Mouse (Mus musculus): ENCODE measurements around the gene Gm20388. TPM values are rescaled to one million over a fixed set of nuclear protein-coding genes. Genes with fewer than 3 reads are reported as not detected.

Gene Gm20388
- total RNA-seq, 1 experiment, result 27.0 TPM

DNA sequence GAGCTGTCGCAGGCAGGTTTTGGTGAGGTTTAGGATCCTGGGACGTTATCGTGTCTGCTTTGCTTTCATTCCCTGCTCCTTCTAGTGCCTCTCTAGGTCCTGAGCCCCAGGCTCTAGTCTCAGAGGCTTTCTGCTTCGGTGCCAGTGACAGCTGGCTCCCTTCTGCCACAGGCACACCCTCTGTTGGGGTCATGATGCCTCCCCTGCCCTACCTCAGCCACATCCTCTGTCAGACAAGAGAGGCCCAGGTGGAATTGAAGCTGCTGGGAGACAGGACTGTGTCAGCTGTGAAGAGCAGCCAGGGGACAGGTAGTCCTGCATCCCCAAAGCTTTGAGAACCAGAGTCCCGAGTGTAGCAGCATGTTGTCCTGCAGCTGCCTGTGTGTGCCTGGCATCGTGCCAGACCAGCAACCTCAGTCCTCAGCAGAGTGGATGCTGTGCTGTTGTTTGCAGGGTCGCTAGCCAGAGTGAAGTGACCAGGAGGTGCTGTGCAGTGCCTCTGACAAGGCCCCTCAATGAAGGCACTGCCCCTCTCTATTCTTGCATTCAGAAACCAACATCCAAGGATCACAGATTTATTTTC is 2896.4 kb downstream of the Gm20388 start:
- H3K36me3 ChIP-seq (ENCODE audit: control insufficient read depth, insufficient read depth, low read length, poor library complexity, severe bottlenecking), result peaks cover 2% of the 10 kb centered on the region; the same call in 1 of the 2 replicates
- H3K4me1 ChIP-seq (ENCODE audit: control insufficient read depth in 2 of 2, insufficient read depth in 2 of 2, low read length in 2 of 2, poor library complexity in 1 of 2), result no peaks in the 10 kb centered on the region
- H3K9me3 ChIP-seq (ENCODE audit: control insufficient read depth, insufficient read depth, low read depth, low read length), result no peaks in the 10 kb centered on the region
- H3K27ac ChIP-seq (ENCODE audit: insufficient read depth, low read depth, low read length, poor library complexity, severe bottlenecking), result no peak overlapping the region
- H3K9ac ChIP-seq (ENCODE audit: insufficient read depth, low read depth, low read length, poor library complexity, severe bottlenecking), result no peak overlapping the region
- no peak overlapping the region for H3K4me3 ChIP-seq (ENCODE audit: insufficient read depth in 1 of 2, low read depth in 1 of 2, low read length in 2 of 2, poor library complexity in 1 of 2, severe bottlenecking in 1 of 2)
- TF ChIP-seq CHD2 (IDR thresholded peaks at IDR 0.05; ENCODE audit: low read depth, low read length) (no peak), MAFK (IDR thresholded peaks at IDR 0.05; ENCODE audit: insufficient read depth, low read depth, low read length) (no peak), ZC3H11A (IDR thresholded peaks at IDR 0.05; ENCODE audit: borderline replicate concordance, low read depth, low read length) (no peak)
- DNase-seq (ENCODE audit: low read depth, low spot score), result no peak
- in situ Hi-C loops (cut with MboI; ENCODE audit: low sequenced_read_pairs in 2 of 2, unreplicated experiment in 2 of 2), result no loop called here

DNA sequence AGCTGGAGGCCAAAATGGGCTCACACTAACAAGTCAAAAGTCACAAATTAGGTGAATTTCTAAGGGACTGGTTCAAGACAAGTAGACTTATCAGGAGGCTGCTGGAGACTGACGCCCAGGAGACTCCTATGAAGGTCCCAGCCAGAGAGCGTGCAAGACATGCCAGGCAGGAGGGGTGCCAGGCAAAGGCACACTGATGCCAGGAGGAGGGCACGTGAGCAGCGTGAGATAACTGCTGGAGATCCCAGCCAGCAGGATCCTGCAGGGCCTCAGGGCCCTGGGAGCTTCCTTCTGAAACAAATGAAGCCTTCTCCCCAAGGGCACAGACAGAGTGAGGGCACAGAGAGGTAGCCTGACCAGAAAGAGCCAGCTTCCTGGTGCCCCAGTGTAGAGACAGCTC is 2897.3 kb downstream of the Gm20388 start:
- H3K4me3 ChIP-seq (ENCODE audit: insufficient read depth in 1 of 2, low read depth in 1 of 2, low read length in 2 of 2, poor library complexity in 1 of 2, severe bottlenecking in 1 of 2), result no peak overlapping the region
- no peak for TF ChIP-seq ZC3H11A (IDR thresholded peaks at IDR 0.05; ENCODE audit: borderline replicate concordance, low read depth, low read length)
- no peak for TF ChIP-seq CHD2 (IDR thresholded peaks at IDR 0.05; ENCODE audit: low read depth, low read length)
- TF ChIP-seq HCFC1 (IDR thresholded peaks at IDR 0.05; ENCODE audit: borderline replicate concordance, insufficient read depth, low read length), result no peak
- H3K36me3 ChIP-seq (ENCODE audit: control insufficient read depth, insufficient read depth, low read length, poor library complexity, severe bottlenecking), result no peaks in the 10 kb centered on the region
- in situ Hi-C loops (cut with MboI; ENCODE audit: low sequenced_read_pairs in 2 of 2, unreplicated experiment in 2 of 2), result no loop called here
- H3K27ac ChIP-seq (ENCODE audit: insufficient read depth, low read depth, low read length, poor library complexity, severe bottlenecking), result no peak overlapping the region
- no peaks in the 10 kb centered on the region for H3K9me3 ChIP-seq (ENCODE audit: control insufficient read depth, insufficient read depth, low read depth, low read length)
- no peak overlapping the region for H3K9ac ChIP-seq (ENCODE audit: insufficient read depth, low read depth, low read length, poor library complexity, severe bottlenecking)
- no peak for DNase-seq (ENCODE audit: low read depth, low spot score)
- no peaks in the 10 kb centered on the region for H3K4me1 ChIP-seq (ENCODE audit: control insufficient read depth in 2 of 2, insufficient read depth in 2 of 2, low read length in 2 of 2, poor library complexity in 1 of 2)

DNA sequence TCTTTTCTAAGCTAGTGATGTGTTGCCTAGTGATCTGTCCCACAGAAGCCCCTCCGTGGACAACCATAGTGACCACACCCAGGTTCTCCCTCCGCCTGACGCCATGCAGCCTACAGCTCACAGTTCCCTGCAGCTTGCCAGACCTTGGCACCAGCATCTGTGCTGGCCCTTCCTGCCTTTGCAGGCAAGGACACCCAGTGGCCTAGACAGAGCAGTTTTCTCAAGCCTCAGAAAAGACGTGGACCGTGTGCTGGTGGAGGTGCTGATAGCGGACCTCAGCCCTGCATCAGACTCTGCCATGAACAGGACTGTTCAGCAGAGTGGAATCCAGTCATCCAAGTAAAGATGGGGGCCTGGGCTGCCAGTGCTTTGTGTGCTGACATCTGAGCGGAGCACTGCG is 2899.7 kb downstream of the Gm20388 start:
- Histone ChIP-seq H3K36me3 (ENCODE audit: control insufficient read depth, insufficient read depth, low read length, poor library complexity, severe bottlenecking) (no peaks in the 10 kb centered on the region), H3K27ac (ENCODE audit: insufficient read depth, low read depth, low read length, poor library complexity, severe bottlenecking) (no peak overlapping the region), H3K9ac (ENCODE audit: insufficient read depth, low read depth, low read length, poor library complexity, severe bottlenecking) (no peak overlapping the region), H3K4me3 (ENCODE audit: insufficient read depth in 1 of 2, low read depth in 1 of 2, low read length in 2 of 2, poor library complexity in 1 of 2, severe bottlenecking in 1 of 2) (no peak overlapping the region), H3K4me1 (ENCODE audit: control insufficient read depth in 2 of 2, insufficient read depth in 2 of 2, low read length in 2 of 2, poor library complexity in 1 of 2) (no peaks in the 10 kb centered on the region; a peak in 1 of 4 replicates), H3K9me3 (ENCODE audit: control insufficient read depth, insufficient read depth, low read depth, low read length) (no peaks in the 10 kb centered on the region)
- no peak for DNase-seq (ENCODE audit: low read depth, low spot score)
- in situ Hi-C loops (cut with MboI; ENCODE audit: low sequenced_read_pairs in 2 of 2, unreplicated experiment in 2 of 2), result no loop called here
- TF ChIP-seq ZNF384 (IDR thresholded peaks at IDR 0.05; ENCODE audit: low read depth, low read length) (no peak), ZC3H11A (IDR thresholded peaks at IDR 0.05; ENCODE audit: borderline replicate concordance, low read depth, low read length) (no peak), MAFK (IDR thresholded peaks at IDR 0.05; ENCODE audit: insufficient read depth, low read depth, low read length) (no peak), CHD2 (IDR thresholded peaks at IDR 0.05; ENCODE audit: low read depth, low read length) (no peak), HCFC1 (IDR thresholded peaks at IDR 0.05; ENCODE audit: borderline replicate concordance, insufficient read depth, low read length) (no peak)

DNA sequence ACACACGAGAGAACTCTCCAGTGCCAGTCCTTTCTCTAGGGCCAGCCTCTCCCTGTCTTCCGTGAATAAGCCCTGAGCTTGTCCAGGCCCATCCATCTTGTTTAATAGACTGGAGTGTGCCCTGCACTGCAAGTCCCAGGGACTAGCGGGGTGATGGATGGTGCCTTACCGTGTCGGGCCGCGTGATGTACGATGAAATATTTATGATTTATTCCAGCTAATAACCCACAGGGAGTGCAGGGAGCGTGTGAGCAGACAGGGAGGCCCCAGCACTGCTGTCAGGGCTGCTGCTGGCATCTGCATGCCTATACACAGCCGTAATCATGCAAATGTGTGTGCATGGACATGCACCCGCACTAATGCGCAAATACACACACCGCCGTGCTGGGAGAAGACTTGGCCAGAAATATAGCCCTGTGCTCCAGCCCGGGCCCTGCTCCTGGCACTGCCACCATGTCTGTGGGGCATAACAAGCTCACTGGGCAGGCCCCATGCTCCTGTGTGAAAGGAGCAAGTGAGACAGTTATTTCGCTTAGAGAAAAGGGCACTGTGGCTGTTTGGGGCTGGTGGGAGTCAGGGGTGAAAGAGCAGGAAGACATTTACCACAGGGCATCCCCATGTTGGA is 2901.3 kb downstream of the Gm20388 start:
- H3K4me1 ChIP-seq (ENCODE audit: control insufficient read depth in 2 of 2, insufficient read depth in 2 of 2, low read length in 2 of 2, poor library complexity in 1 of 2), result no peaks in the 10 kb centered on the region; a peak in 1 of 4 replicates
- H3K27ac ChIP-seq (ENCODE audit: insufficient read depth, low read depth, low read length, poor library complexity, severe bottlenecking), result no peak overlapping the region
- H3K9ac ChIP-seq (ENCODE audit: insufficient read depth, low read depth, low read length, poor library complexity, severe bottlenecking), result no peak overlapping the region
- DNase-seq (ENCODE audit: low read depth, low spot score), result no peak
- no peaks in the 10 kb centered on the region for H3K36me3 ChIP-seq (ENCODE audit: control insufficient read depth, insufficient read depth, low read length, poor library complexity, severe bottlenecking)
- H3K4me3 ChIP-seq (ENCODE audit: insufficient read depth in 1 of 2, low read depth in 1 of 2, low read length in 2 of 2, poor library complexity in 1 of 2, severe bottlenecking in 1 of 2), result no peak overlapping the region
- in situ Hi-C loops (cut with MboI; ENCODE audit: low sequenced_read_pairs in 2 of 2, unreplicated experiment in 2 of 2), result no loop called here
- TF ChIP-seq CHD2 (IDR thresholded peaks at IDR 0.05; ENCODE audit: low read depth, low read length), result no peak
- TF ChIP-seq MAFK (IDR thresholded peaks at IDR 0.05; ENCODE audit: insufficient read depth, low read depth, low read length), result no peak
- no peak for TF ChIP-seq HCFC1 (IDR thresholded peaks at IDR 0.05; ENCODE audit: borderline replicate concordance, insufficient read depth, low read length)
- no peak for TF ChIP-seq ZC3H11A (IDR thresholded peaks at IDR 0.05; ENCODE audit: borderline replicate concordance, low read depth, low read length)
- TF ChIP-seq ZNF384 (IDR thresholded peaks at IDR 0.05; ENCODE audit: low read depth, low read length), result no peak
- H3K9me3 ChIP-seq (ENCODE audit: control insufficient read depth, insufficient read depth, low read depth, low read length), result no peaks in the 10 kb centered on the region
